Mouse (Mus musculus) stomach, embryonic 14.5 days (tissue): ENCODE measurements around the gene Srgap3. TPM values are rescaled to one million over a fixed set of nuclear protein-coding genes. Genes with fewer than 3 reads are reported as not detected.

Source experiments
- ATAC-seq: fragments of 200-750 bp; cut with Nextera tagmentation; 2 replicates; pipeline ENCODE4 v1.8.0; 2017; ENCODE audit warnings: low read depth, moderate TSS enrichment; ENCODE audit not compliant: insufficient number of reproducible peaks, insufficient read depth, low FRiP score
- H3K27ac ChIP-seq: fragments of 300-500 bp; sonication (generic); 2 replicates; pipeline ENCODE4 v1.5.1; 2014; ENCODE audit warnings: mild to moderate bottlenecking, low read length, moderate library complexity, mixed read lengths
- H3K27me3 ChIP-seq: fragments of 300-500 bp; sonication (generic); 2 replicates; pipeline ENCODE4 v1.6.1; 2014; ENCODE audit warnings: low read length, control low read depth, mixed read lengths; ENCODE audit not compliant: control insufficient read depth, insufficient read depth
- H3K36me3 ChIP-seq: fragments of 300-500 bp; sonication (generic); 2 replicates; pipeline ENCODE4 v1.6.1; 2014; ENCODE audit warnings: mild to moderate bottlenecking, control low read depth, low read length, moderate library complexity, mixed read lengths; ENCODE audit not compliant: control insufficient read depth, insufficient read depth
- H3K4me1 ChIP-seq: fragments of 300-500 bp; sonication (generic); 2 replicates; pipeline ENCODE4 v1.6.1; 2014; ENCODE audit warnings: low read length, control low read depth, mixed read lengths; ENCODE audit not compliant: control insufficient read depth, insufficient read depth
- H3K4me2 ChIP-seq: fragments of 300-500 bp; sonication (generic); replicated peaks from 2 replicates; pipeline ENCODE4 v1.6.1; 2014; ENCODE audit warnings: low read depth, low read length, control low read depth
- H3K4me3 ChIP-seq: fragments of 300-500 bp; sonication (generic); 2 replicates; pipeline ENCODE4 v1.5.1; 2014; ENCODE audit warnings: low read depth, low read length, control low read depth
- H3K9ac ChIP-seq: fragments of 300-500 bp; sonication (generic); replicated peaks from 2 replicates; pipeline ENCODE4 v1.6.1; 2014; ENCODE audit warnings: low read depth, mild to moderate bottlenecking, control low read depth, low read length, moderate library complexity, mixed read lengths
- H3K9me3 ChIP-seq: fragments of 300-500 bp; sonication (generic); 2 replicates; pipeline ENCODE4 v1.6.1; 2016; ENCODE audit warnings: low read depth, low read length, control low read depth; ENCODE audit not compliant: control insufficient read depth
- WGBS: fragments of 180-500 bp; shearing (Covaris S2); extraction: QIAGEN DNeasy Blood & Tissue Kit; methylation state at CpG from one replicate; pipeline ENCODE4 v1.1.7; 2014; 5-methylcytosine and 5-hydroxymethylcytosine counted together
- polyA plus RNA-seq: library from polyadenylated mRNA; unstranded; fragments of >200 nt; fragmentation: Nextera tagmentation; extraction: Ambion mirVana; gene quantifications from 2 replicates; pipeline ENCODE4 v1.2.1, GENCODE M21; 2014

The Srgap3 gene
- polyA plus RNA-seq, 1 experiment from 2014 or later: 15.3 TPM

- H3K27ac ChIP-seq: no peak overlapping the region
- H3K4me3 ChIP-seq: no peak overlapping the region
- H3K4me2 ChIP-seq: no peak overlapping the region
- WGBS: 86% methylated on average over 5 of the region's 5 CpGs
- H3K9ac ChIP-seq: no peak overlapping the region
- H3K9me3 ChIP-seq: no peaks in the 10 kb centered on the region
- ATAC-seq: no peak
- no peaks in the 10 kb centered on the region for H3K36me3 ChIP-seq
- no peaks in the 10 kb centered on the region for H3K4me1 ChIP-seq
- no peaks in the 10 kb centered on the region for H3K27me3 ChIP-seq
Measured at GRCm38 (mm10) chr6:112912552-112912951, 34.5 kb downstream of the Srgap3 start.

GRCm38 (mm10) chr6:112909711-112910110, 37.4 kb downstream of the Srgap3 start:
- Histone ChIP-seq H3K9ac (no peak overlapping the region), H3K4me2 (no peak overlapping the region), H3K9me3 (no peaks in the 10 kb centered on the region), H3K27ac (no peak overlapping the region), H3K27me3 (no peaks in the 10 kb centered on the region), H3K4me3 (no peak overlapping the region), H3K36me3 (no peaks in the 10 kb centered on the region), H3K4me1 (no peaks in the 10 kb centered on the region)
- ATAC-seq: no peak
- 75% methylated on average over 2 of the region's 2 CpGs for WGBS

- Histone ChIP-seq H3K27ac (no peak overlapping the region), H3K4me1 (no peaks in the 10 kb centered on the region), H3K4me2 (no peak overlapping the region), H3K36me3 (no peaks in the 10 kb centered on the region), H3K27me3 (no peaks in the 10 kb centered on the region), H3K9me3 (no peaks in the 10 kb centered on the region), H3K4me3 (no peak overlapping the region), H3K9ac (no peak overlapping the region)
- no peak for ATAC-seq
- WGBS: 80% methylated on average over 8 of the region's 8 CpGs
Measured at GRCm38 (mm10) chr6:112907887-112908584, 39.0 kb downstream of the Srgap3 start.

- no peak overlapping the region for H3K27ac ChIP-seq
- no peak for ATAC-seq
- no peaks in the 10 kb centered on the region for H3K9me3 ChIP-seq
- no peak overlapping the region for H3K9ac ChIP-seq
- H3K27me3 ChIP-seq: no peaks in the 10 kb centered on the region
- no peak overlapping the region for H3K4me3 ChIP-seq
- H3K4me1 ChIP-seq: 0 out of 2 replicates have a peak, but pooled peaks cover 7% of the 10 kb centered on the region
- H3K36me3 ChIP-seq: no peaks in the 10 kb centered on the region
- H3K4me2 ChIP-seq: no peak overlapping the region
- 91% methylated on average over 5 of the region's 5 CpGs for WGBS
Measured at GRCm38 (mm10) chr6:112903796-112904195, 43.3 kb downstream of the Srgap3 start.

GRCm38 (mm10) chr6:112903226-112903625, 43.8 kb downstream of the Srgap3 start:
- H3K27ac ChIP-seq: peak overlapping the region; percentile 36; the same call in 1 of the 2 replicates
- no peak overlapping the region for H3K4me3 ChIP-seq
- 14% methylated on average over 7 of the region's 7 CpGs for WGBS
- H3K27me3 ChIP-seq: no peaks in the 10 kb centered on the region
- H3K9ac ChIP-seq: no peak overlapping the region
- no peak overlapping the region for H3K4me2 ChIP-seq
- no peaks in the 10 kb centered on the region for H3K36me3 ChIP-seq
- 0 out of 2 replicates have a peak, but pooled peaks cover 9% of the 10 kb centered on the region for H3K4me1 ChIP-seq
- no peak for ATAC-seq
- H3K9me3 ChIP-seq: no peaks in the 10 kb centered on the region

- H3K4me2 ChIP-seq: no peak overlapping the region
- no peaks in the 10 kb centered on the region for H3K9me3 ChIP-seq
- WGBS: 26% methylated on average over 4 of the region's 4 CpGs
- no peaks in the 10 kb centered on the region for H3K27me3 ChIP-seq
- H3K4me1 ChIP-seq: 0 out of 2 replicates have a peak, but pooled peaks cover 9% of the 10 kb centered on the region
- ATAC-seq: no peak
- no peaks in the 10 kb centered on the region for H3K36me3 ChIP-seq
- H3K4me3 ChIP-seq: no peak overlapping the region
- H3K9ac ChIP-seq: no peak overlapping the region
- H3K27ac ChIP-seq: no peak overlapping the region
Measured at GRCm38 (mm10) chr6:112902791-112903190, 44.3 kb downstream of the Srgap3 start.

- no peak overlapping the region for H3K4me3 ChIP-seq
- no peaks in the 10 kb centered on the region for H3K27me3 ChIP-seq
- H3K4me2 ChIP-seq: no peak overlapping the region
- no peaks in the 10 kb centered on the region for H3K36me3 ChIP-seq
- H3K9me3 ChIP-seq: no peaks in the 10 kb centered on the region
- no peak overlapping the region for H3K27ac ChIP-seq
- H3K4me1 ChIP-seq: 0 out of 2 replicates have a peak, but pooled peaks cover 9% of the 10 kb centered on the region
- no peak for ATAC-seq
- WGBS: 90% methylated on average over 6 of the region's 6 CpGs
- no peak overlapping the region for H3K9ac ChIP-seq
Measured at GRCm38 (mm10) chr6:112900306-112900705, 46.8 kb downstream of the Srgap3 start.

GRCm38 (mm10) chr6:112899711-112900110, 47.4 kb downstream of the Srgap3 start:
- 0 out of 2 replicates have a peak, but pooled peaks cover 9% of the 10 kb centered on the region for H3K4me1 ChIP-seq
- H3K9me3 ChIP-seq: no peaks in the 10 kb centered on the region
- no peaks in the 10 kb centered on the region for H3K36me3 ChIP-seq
- no peak for ATAC-seq
- H3K4me3 ChIP-seq: no peak overlapping the region
- no peak overlapping the region for H3K27ac ChIP-seq
- no peak overlapping the region for H3K4me2 ChIP-seq
- no peaks in the 10 kb centered on the region for H3K27me3 ChIP-seq
- no peak overlapping the region for H3K9ac ChIP-seq
- WGBS: 49% methylated on average over 1 of the region's 1 CpGs

- Histone ChIP-seq H3K4me3 (no peak overlapping the region), H3K4me1 (0 out of 2 replicates have a peak, but pooled peaks cover 9% of the 10 kb centered on the region), H3K36me3 (no peaks in the 10 kb centered on the region), H3K9me3 (no peaks in the 10 kb centered on the region), H3K27ac (no peak overlapping the region), H3K27me3 (no peaks in the 10 kb centered on the region), H3K9ac (no peak overlapping the region), H3K4me2 (no peak overlapping the region)
- ATAC-seq: no peak
- 82% methylated on average over 5 of the region's 5 CpGs for WGBS
Measured at GRCm38 (mm10) chr6:112899276-112899675, 47.8 kb downstream of the Srgap3 start.
